20 mouse cellular contexts compared by ENCODE assay signal in genomic region chr12:115498865-115499264, GRCm38 (mm10).
DNase-seq lines count a peak whose midpoint lies in the region; ATAC-seq lines count a peak whose summit lies in the region.
"Had no signal": no experiment of that assay in that cellular context is flagged by ENCODE, and none has a peak within 500 bp of the region (broad histone marks: within the 10 kb centered on the region; RNA-seq: fewer than 3 reads in every experiment).

No protein-coding gene starts in this region.

- DNase-seq in A20 (ENCODE audit: low read depth, low spot score): peak; percentile 65
- DNase-seq in c-Kit-positive CD71-negative TER-119-negative erythroid progenitor cells, embryonic 14.5 days (ENCODE audit: low read depth): peak; percentile 19
- DNase-seq in testis, postnatal 14 days (ENCODE audit: low spot score): no peak
- DNase-seq in B cell, adult 2 months: no peak
- DNase-seq in lung, postnatal 36 days: no peak
- DNase-seq: adrenal gland, adult 8-10 months; adrenal gland, postnatal 25 days; cerebellum, adult 11 months; cerebellum, adult 2 months; cerebellum, adult 9-11 months; cerebellum, postnatal 25 days; embryo, embryonic 11 days; gastrocnemius, postnatal 10 days; gastrocnemius, postnatal 36 days; heart, adult 11 months had no signal

- ATAC-seq in megakaryocyte, adult 5-6 weeks (ENCODE audit: poor library complexity, severe bottlenecking): peak; percentile 83
- ATAC-seq in neutrophil, adult 5-6 weeks (ENCODE audit: extremely low read depth, insufficient number of reproducible peaks, low FRiP score, poor library complexity, severe bottlenecking): 0 out of 2 replicates have a peak, but pooled peaks have one; percentile 26
- ATAC-seq: activated CD4-positive, CD25-positive, alpha-beta regulatory T cell, adult 4 months; forebrain, embryonic 16.5 days; intestine, embryonic 15.5 days had no signal

Comparison
In these comparisons a context has a peak if more than half of its experiments do, and no peak if none do; other contexts are left out.
1. DNase-seq: peak in A20 (single experiment) and c-Kit-positive CD71-negative TER-119-negative erythroid progenitor cells, embryonic 14.5 days (single experiment); none in testis, postnatal 14 days (single experiment), B cell, adult 2 months (0 of 2) and lung, postnatal 36 days (single experiment).